Mouse (Mus musculus): ENCODE data around the gene Olfr718-ps1.

Gene Olfr718-ps1

DNA sequence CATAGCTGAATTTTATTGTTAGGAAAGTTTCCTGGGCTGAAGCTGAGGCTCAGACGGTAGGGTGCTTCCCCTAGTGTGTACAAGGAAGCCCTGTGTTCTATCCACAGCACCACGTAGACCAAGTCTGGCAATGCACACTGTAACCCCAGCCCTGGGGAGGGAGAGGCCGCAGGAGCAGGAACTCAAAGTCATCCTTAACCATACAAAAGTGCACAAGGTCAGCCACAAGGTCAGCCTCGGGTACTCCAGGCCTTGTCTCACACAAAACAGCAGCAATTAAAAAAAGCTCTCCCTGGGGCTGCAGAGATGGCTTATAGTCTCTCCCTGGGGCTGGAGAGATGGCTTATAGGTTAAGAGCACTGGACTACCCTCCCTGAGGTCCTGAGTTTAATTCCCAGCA lies 20.5 kb downstream of the Olfr718-ps1 start:
- DNase-seq = no peak

DNA sequence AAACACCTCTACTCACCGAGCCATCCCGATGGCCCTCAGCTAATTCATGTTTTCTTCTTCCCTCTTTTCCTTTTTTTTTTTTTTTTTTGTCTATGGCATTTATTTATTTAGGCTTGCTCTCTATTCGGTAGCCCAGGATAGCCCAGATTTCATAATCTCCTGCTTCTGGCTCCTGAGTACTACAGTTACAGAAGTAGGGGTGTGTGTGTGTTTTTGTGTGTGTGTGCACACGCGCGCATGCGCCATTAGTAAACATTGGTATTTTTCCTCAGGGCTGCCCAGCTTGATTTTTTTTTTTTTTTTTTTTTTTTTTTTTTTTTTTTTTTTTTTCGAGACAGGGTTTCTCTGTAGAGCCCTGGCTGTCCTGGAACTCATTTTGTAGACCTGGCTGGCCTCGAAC lies 21.3 kb downstream of the Olfr718-ps1 start:
- no peak for DNase-seq

DNA sequence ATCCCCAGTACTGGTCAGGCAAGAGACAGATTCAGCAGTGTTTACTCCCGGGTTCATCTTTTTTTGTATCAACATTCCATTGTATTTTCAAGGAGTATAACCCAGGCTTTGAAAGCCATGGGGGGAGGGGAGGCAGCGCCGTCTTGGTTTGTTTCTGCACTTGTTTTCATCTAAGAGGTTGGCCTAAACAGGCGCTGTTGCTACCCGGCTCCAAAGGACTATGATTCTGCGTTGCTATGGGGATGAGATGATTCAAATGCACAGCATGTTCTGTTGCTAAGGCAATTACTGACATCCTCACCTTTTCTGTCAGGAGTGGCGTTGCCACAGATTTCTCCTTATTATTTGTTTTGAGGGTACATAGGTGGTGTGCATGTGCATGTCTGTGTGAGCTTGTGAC lies 21.8 kb downstream of the Olfr718-ps1 start:
- DNase-seq = peak; percentile 46

DNA sequence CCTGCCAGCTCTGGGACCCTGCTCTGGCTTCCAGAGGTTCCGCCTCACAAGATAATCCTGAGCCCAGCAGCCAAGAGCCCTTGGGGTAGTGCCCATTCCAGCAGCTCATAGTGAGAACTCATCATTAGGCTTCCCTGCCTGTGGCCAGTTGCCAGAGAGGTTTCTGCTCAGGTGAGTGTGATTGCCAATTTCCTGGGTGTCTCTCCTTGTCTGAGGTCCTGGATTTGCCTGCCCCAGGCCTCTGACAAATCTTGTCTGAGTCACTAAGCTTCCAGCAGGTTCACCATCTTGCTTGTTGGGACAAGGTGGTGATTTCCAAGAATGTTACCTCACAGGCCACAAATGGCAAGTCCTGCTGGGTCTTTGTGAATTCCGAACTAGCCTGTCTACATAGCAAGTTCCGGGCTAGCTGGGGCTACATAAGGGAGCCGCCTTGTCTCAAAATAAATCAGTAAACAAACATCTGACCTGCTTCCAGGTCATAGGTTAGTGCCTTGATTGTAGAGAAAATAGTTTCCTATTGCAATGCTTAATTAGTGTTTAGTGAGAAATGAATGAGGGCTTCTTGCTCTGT lies 22.5 kb downstream of the Olfr718-ps1 start:
- DNase-seq = no peak

DNA sequence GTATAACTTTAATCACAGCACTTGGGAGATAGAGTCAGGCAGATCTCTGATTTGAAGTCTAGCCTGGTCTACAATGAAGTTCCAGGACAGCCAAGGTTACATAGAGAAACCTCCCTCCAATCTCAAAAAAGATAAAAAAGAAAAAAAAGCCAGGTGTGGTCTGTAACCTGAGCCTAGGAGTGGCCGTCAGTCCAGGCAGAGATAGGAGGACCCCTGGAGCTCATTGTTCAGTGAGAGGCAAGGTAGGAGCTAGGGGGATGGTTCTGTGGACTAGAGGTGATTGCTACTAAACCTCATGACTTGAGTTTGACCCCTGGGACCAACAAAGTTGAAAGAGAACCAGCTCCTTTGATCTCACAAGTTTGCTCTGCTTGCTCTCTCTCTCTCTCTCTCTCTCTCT lies 24.7 kb downstream of the Olfr718-ps1 start:
- no peak for DNase-seq

DNA sequence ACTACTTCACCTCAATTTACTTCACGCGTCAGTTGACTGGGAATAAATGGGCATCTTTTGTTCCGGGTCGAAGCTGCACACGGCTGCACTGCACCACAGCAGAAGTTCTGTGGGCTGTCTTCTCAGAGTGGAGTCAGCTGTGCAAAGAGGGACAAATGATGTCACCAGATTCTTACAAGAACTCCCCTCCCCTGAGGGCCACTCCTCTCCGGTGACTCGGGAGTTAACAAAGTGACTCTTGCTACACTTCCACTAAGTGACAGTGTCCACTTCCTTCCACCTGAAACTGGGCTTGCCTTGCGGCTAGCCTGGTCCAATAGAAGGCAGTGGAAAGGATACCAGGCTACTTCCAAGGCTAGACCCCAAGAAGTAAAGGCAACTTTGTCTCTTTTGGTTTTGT lies 25.3 kb downstream of the Olfr718-ps1 start:
- DNase-seq = no peak

DNA sequence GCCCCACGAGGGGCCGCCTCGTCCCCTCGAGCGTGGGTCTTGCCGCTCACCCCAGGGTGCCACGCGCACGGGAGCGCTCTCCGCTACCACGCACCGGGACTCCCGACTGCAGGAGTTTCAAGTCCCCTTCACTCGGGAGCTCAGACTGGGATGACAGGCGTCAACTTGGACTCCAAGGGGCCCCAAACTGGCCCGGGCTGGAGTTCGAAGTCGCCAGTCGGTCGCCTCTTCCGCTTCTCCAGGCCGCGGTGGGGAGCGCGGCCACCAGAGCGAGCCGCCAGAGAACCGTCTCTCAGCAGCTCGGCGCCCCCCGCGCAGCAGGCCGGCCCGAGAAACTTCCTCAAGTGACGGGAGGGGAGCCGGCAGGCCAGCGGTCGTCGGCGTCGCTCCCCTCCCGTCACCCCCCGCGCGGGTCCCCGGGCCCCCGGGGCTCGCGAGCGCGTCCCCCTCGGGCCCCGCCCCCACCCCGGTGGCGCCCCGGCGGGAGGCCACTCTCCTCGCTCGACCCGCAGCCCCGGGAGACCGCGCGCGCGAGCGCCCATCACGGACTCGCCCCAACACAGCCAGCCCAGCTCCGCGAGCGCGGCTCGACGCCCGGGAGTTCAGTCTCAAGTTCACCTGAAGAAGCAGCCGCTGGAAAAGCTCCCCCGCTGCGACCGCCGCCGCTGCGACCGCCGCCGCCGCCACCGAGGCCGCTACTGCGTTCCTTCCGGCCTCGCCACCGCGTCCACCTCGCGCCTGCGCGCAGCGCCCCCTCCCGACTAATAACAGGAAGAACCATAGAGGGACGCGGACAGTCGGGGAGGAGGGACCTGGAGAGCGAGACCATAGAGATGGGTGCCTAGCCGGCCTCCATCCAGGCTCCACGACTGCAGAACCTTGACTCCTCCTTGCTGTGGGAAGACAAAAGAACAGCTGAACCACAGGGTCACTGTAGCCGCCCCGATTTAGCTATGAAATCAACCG lies 34.8 kb downstream of the Olfr718-ps1 start, which contains the start of gene Rnf216:
Rnf216 (minus strand) TSS at position 714 of the 966 bp plus-strand sequence.
- DNase-seq = peak; percentile 95

DNA sequence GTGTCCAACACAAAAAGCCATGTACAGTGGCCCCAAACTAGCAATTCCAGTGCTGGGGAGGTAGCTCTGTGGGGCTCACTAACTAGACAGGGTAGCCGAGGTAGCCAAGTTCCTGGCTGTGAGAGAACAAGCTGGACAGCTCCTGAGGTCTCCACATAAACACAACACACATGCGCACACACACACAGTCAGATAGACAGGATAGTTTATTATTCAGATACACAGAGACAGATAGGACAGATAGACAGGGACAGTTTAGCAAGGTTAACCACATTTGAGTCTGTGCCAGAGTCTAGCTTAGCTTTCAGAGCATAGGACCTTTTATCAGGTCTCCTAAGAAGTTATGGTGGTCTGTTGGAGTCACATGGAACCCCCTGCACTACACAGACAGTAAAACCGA lies 40.5 kb downstream of the Olfr718-ps1 start:
- DNase-seq = no peak

DNA sequence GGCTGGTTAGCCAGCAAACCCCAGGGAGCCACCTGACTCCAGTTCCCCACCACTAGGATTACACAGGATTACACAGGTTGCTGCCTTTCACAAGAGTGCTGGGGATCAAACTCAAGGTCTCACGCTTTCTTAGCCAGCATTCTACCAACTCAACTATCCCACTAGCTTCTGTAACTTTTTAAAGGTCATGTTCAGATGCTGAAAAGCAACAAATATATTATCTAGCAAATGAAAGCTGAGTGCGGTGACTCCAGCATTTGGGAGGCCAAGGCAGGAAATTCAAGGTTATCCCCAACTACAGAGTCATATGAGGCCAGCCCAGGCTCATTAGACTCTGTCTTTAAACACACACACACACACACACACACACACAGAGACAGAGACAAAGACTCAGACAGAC lies 44.1 kb downstream of the Olfr718-ps1 start:
- DNase-seq = no peak

DNA sequence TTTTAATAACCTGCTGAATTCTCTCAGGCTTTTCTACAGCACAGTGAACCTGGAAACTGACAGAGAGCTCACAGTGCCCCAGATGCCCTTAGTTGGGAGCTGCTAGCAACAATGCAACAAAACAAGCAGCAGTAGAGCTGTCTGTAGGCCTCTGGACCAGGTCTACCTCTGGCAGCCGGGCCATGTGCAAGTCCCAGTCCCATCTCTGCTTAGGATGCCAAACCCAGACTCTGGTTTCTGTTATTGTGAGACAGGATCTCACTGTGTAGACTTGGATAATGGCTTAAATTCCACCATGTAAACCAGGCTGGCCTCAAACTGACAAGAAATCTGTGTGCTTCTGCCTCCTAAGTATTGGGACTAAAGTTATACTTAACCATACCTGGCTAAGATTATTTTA lies 45.8 kb downstream of the Olfr718-ps1 start:
- DNase-seq = no peak

DNA sequence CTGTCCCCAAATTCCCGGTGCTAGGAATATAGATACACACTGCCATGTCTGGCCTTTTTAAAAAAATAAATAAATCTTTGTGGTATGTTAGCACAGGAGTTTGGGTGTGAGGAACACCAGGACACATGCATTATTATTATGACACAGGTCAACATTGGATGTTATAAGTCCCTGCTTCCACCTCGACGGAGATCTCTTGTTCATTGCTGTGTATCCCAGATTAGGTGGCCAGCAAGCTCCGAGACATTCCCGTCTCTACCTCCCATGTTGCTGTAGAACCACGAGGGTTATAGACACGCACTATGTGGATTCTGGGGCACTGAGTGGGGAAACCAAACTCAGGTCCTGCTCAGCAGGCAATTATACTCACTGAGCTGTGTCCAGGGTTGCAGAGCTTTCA lies 52.1 kb downstream of the Olfr718-ps1 start:
- DNase-seq = no peak

DNA sequence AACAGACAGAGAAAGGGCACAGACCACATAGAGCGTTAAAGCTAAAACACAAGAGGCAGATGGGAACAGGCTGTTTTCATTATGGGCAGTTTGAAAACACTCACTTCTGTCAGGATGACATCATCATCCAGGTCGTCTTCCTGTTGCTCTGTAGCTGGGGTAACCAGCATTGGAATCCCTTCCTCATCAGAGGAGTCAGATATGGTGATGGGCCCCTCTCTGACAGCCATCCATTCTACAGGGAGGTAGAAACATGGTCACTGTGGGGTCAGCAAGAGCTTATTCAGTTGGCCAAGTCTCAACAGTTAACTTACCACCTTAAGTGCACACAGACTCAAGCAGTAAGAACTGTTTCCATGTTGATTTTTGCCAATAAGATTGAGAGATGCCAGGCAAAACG lies 54.5 kb downstream of the Olfr718-ps1 start:
- no peak for DNase-seq

DNA sequence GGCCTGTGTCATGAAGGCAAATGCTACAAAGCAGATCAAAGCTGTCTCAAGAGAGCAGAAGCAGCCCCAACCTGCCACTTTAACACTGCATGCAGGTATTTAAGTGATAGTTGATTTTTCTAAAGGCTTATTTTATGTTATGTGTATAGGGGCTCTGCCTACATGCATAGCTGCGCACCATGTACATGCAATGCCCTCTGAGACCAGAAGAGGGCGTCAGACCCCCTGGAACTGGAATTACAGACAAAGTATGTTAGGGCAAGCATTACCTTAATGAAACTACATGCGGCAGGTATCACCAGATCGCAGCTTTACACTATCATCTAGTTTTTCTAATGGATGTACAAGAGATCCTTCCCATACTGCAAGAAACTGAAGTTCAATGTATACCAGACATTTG lies 62.5 kb downstream of the Olfr718-ps1 start:
- no peak for DNase-seq

Data from right cerebral cortex, adult 18-20 months (tissue).